Mouse (Mus musculus): Measurements from ENCODE around the gene Ggt5. TPM values are rescaled to one million over a fixed set of nuclear protein-coding genes. Genes with fewer than 3 reads are reported as not detected.

The Ggt5 gene
- total RNA-seq, 2 experiments from 2014 or later: 10.8 to 13.1 TPM

- DNase-seq (ENCODE audit: low spot score in 2 of 2): no peak
Observed at GRCm38 (mm10) chr10:75649406-75649995, 60.4 kb downstream of the Ggt5 start.

GRCm38 (mm10) chr10:75650306-75650902 is 61.3 kb downstream of the Ggt5 start:
- no peak for DNase-seq (ENCODE audit: low spot score in 2 of 2)

- no peak for DNase-seq (ENCODE audit: low spot score in 2 of 2)
Observed at GRCm38 (mm10) chr10:75651381-75652068, 62.4 kb downstream of the Ggt5 start.

GRCm38 (mm10) chr10:75654053-75654452 is 64.9 kb downstream of the Ggt5 start:
- DNase-seq (ENCODE audit: low spot score in 2 of 2): no peak

GRCm38 (mm10) chr10:75657165-75657564 is 68.0 kb downstream of the Ggt5 start:
- DNase-seq (ENCODE audit: low spot score in 2 of 2): no peak

- no peak for DNase-seq (ENCODE audit: low spot score in 2 of 2)
Observed at GRCm38 (mm10) chr10:75657772-75658171, 68.6 kb downstream of the Ggt5 start.

GRCm38 (mm10) chr10:75661381-75661780 is 72.2 kb downstream of the Ggt5 start:
- DNase-seq (ENCODE audit: low spot score in 2 of 2): no peak

GRCm38 (mm10) chr10:75661876-75662275 is 72.7 kb downstream of the Ggt5 start:
- DNase-seq (ENCODE audit: low spot score in 2 of 2): no peak

GRCm38 (mm10) chr10:75662575-75662974 is 73.4 kb downstream of the Ggt5 start:
- no peak for DNase-seq (ENCODE audit: low spot score in 2 of 2)

- no peak for DNase-seq (ENCODE audit: low spot score in 2 of 2)
Observed at GRCm38 (mm10) chr10:75664673-75665270, 75.6 kb downstream of the Ggt5 start.

GRCm38 (mm10) chr10:75666451-75667030 is 77.4 kb downstream of the Ggt5 start:
- no peak for DNase-seq (ENCODE audit: low spot score in 2 of 2)

Other genes starting within 250 kb of the Ggt5 start
- gene Upb1, start 188.2 kb upstream of the Ggt5 start, total RNA-seq (2021): under 1 TPM; 0.29 to 0.39 TPM
- 100 to 1,000 TPM; 103 to 106 TPM for gene Snrpd3, start 71.8 kb upstream of the Ggt5 start, total RNA-seq (2021)
- gene Gucd1, start 71.4 kb upstream of the Ggt5 start, total RNA-seq (2021): 10 to 100 TPM; 39.5 to 39.9 TPM
- gene Lrrc75b, start 29.0 kb upstream of the Ggt5 start, total RNA-seq (2021): 1 to 10 TPM; 2.8 to 3.3 TPM
- gene Ggt1, start 27.7 kb upstream of the Ggt5 start, total RNA-seq (2021): under 1 TPM; 0.66 to 0.80 TPM
- 1 to 10 TPM; 4.4 to 5.0 TPM for gene Susd2, start 54.7 kb downstream of the Ggt5 start, total RNA-seq (2021)
- 10 to 100 TPM; 29.1 to 30.4 TPM for gene Cabin1, start 175.0 kb downstream of the Ggt5 start, total RNA-seq (2021)
- gene Ddt, start 184.1 kb downstream of the Ggt5 start, total RNA-seq (2021): 10 to 100 TPM; 28.2 to 29.4 TPM
- not detected for gene Gm20441, start 191.6 kb downstream of the Ggt5 start, total RNA-seq (2021)
- 1 to 10 TPM; 5.4 to 6.8 TPM for gene Gstt3, start 192.1 kb downstream of the Ggt5 start, total RNA-seq (2021)
- 10 to 100 TPM; 10.2 to 11.8 TPM for gene Gstt1, start 209.2 kb downstream of the Ggt5 start, total RNA-seq (2021)
- not detected for gene Gstt4, start 233.2 kb downstream of the Ggt5 start, total RNA-seq (2021)
- 1 to 10 TPM; 7.6 to 9.2 TPM for gene Gstt2, start 248.1 kb downstream of the Ggt5 start, total RNA-seq (2021)

Measured in gastrocnemius, postnatal 4 days (tissue).